Mouse (Mus musculus): ENCODE measurements around the gene Tanc1.

The Tanc1 gene

GRCm38 (mm10) chr2:59758139-59758918, 146.5 kb downstream of the Tanc1 start:
- DNase-seq (ENCODE audit: low spot score), result no peak

- DNase-seq (ENCODE audit: low spot score), result no peak
Measured at GRCm38 (mm10) chr2:59760731-59761130, 148.9 kb downstream of the Tanc1 start.

- DNase-seq (ENCODE audit: low spot score), result no peak
Measured at GRCm38 (mm10) chr2:59761183-59761582, 149.3 kb downstream of the Tanc1 start.

GRCm38 (mm10) chr2:59762277-59762676, 150.4 kb downstream of the Tanc1 start:
- no peak for DNase-seq (ENCODE audit: low spot score)

GRCm38 (mm10) chr2:59765671-59766070, 153.8 kb downstream of the Tanc1 start:
- no peak for DNase-seq (ENCODE audit: low spot score)

GRCm38 (mm10) chr2:59767893-59768292, 156.1 kb downstream of the Tanc1 start:
- DNase-seq (ENCODE audit: low spot score), result no peak

GRCm38 (mm10) chr2:59768661-59769384, 157.0 kb downstream of the Tanc1 start:
- peak; percentile 44 for DNase-seq (ENCODE audit: low spot score)

GRCm38 (mm10) chr2:59769385-59769735, 157.5 kb downstream of the Tanc1 start:
- DNase-seq (ENCODE audit: low spot score), result no peak

GRCm38 (mm10) chr2:59771708-59772107, 159.9 kb downstream of the Tanc1 start:
- DNase-seq (ENCODE audit: low spot score), result no peak

- DNase-seq (ENCODE audit: low spot score), result no peak
Measured at GRCm38 (mm10) chr2:59772261-59772683, 160.4 kb downstream of the Tanc1 start.

- DNase-seq (ENCODE audit: low spot score), result no peak
Measured at GRCm38 (mm10) chr2:59774374-59774773, 162.5 kb downstream of the Tanc1 start.

GRCm38 (mm10) chr2:59775148-59775547, 163.3 kb downstream of the Tanc1 start:
- no peak for DNase-seq (ENCODE audit: low spot score)

- DNase-seq (ENCODE audit: low spot score), result no peak
Measured at GRCm38 (mm10) chr2:59775820-59776219, 164.0 kb downstream of the Tanc1 start.

GRCm38 (mm10) chr2:59779355-59779754, 167.5 kb downstream of the Tanc1 start:
- no peak for DNase-seq (ENCODE audit: low spot score)

GRCm38 (mm10) chr2:59780240-59780639, 168.4 kb downstream of the Tanc1 start:
- DNase-seq (ENCODE audit: low spot score), result no peak

GRCm38 (mm10) chr2:59783055-59783831, 171.4 kb downstream of the Tanc1 start:
- no peak for DNase-seq (ENCODE audit: low spot score)

GRCm38 (mm10) chr2:59783832-59784627, 172.2 kb downstream of the Tanc1 start:
- DNase-seq (ENCODE audit: low spot score), result no peak

GRCm38 (mm10) chr2:59784628-59784883, 172.7 kb downstream of the Tanc1 start:
- no peak for DNase-seq (ENCODE audit: low spot score)

- DNase-seq (ENCODE audit: low spot score), result no peak
Measured at GRCm38 (mm10) chr2:59785597-59785996, 173.8 kb downstream of the Tanc1 start.

- no peak for DNase-seq (ENCODE audit: low spot score)
Measured at GRCm38 (mm10) chr2:59788704-59789500, 177.1 kb downstream of the Tanc1 start.

GRCm38 (mm10) chr2:59791596-59791995, 179.8 kb downstream of the Tanc1 start:
- no peak for DNase-seq (ENCODE audit: low spot score)
